Mouse (Mus musculus): ENCODE data around the gene Adgrf5. TPM values are rescaled to one million over a fixed set of nuclear protein-coding genes. Genes with fewer than 3 reads are reported as not detected.

The Adgrf5 gene
- total and polyA plus RNA-seq, 3 experiments = not detected

DNA sequence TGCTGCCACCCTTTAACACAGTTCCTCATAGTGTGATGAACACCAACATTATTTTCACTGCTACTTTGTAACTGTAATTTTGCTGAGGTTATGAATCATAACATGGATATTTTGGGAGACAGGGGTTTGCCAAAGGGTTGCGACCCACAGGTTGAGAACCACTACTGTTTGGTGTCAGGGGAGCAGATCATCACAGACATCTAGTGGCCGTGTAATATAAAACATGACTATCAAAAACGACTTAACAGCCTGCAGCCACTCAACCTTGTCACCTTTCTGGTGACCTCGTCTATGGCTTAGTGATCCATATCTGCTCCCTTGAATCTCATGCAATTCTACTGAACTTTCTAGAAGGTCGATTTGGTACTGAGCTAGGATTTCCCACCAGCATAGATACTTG is 63.7 kb downstream of the Adgrf5 start:
- no peaks in the 10 kb centered on the region for H3K79me2 ChIP-seq (replicated peaks; ENCODE audit: control insufficient read depth, extremely low read depth, insufficient read depth, poor library complexity, severe bottlenecking)
- H3K27me3 ChIP-seq (replicated peaks) = no peaks in the 10 kb centered on the region
- H3K4me2 ChIP-seq (ENCODE audit: insufficient read depth, low read depth, poor library complexity, severe bottlenecking) = no peak overlapping the region
- no peak overlapping the region for H3K27ac ChIP-seq (ENCODE audit: insufficient read depth, low read depth)
- in situ Hi-C loops (cut with MboI; ENCODE audit: low pct_ligation_motif_present, low pct_unique_long_range_greater_than_20kb, low sequenced_read_pairs) = no loop called here
- peaks cover 0 to 8% of the 10 kb centered on the region in 2 experiments; a peak in 1 of 4 replicates for H3K4me1 ChIP-seq (ENCODE audit: control insufficient read depth in 1 of 2, insufficient read depth in 2 of 2)
- TF ChIP-seq ZMIZ1 (IDR thresholded peaks at IDR 0.05; ENCODE audit: low read depth, low read length) (no peak), UBTF (IDR thresholded peaks at IDR 0.05; ENCODE audit: low read depth, low read length) (no peak), ZNF384 (IDR thresholded peaks at IDR 0.05; ENCODE audit: low read depth, low read length) (no peak), TBP (conservative IDR thresholded peaks at IDR 0.05; ENCODE audit: low read depth, low read length) (no peak), TCF12 (IDR thresholded peaks at IDR 0.05; ENCODE audit: low read depth, low read length) (no peak), MYC (IDR thresholded peaks at IDR 0.05; ENCODE audit: low read depth, low read length) (no peak), IRF4 (IDR thresholded peaks at IDR 0.05; ENCODE audit: low read depth, low read length) (no peak), GABPA (IDR thresholded peaks at IDR 0.05; ENCODE audit: insufficient replicate concordance, low read depth, low read length) (no peak), JUND (conservative IDR thresholded peaks at IDR 0.05; ENCODE audit: low read depth, low read length) (no peak), CHD2 (IDR thresholded peaks at IDR 0.05; ENCODE audit: low read length) (no peak), ETS1 (conservative IDR thresholded peaks at IDR 0.05; ENCODE audit: low read depth, low read length) (no peak), KAT2A (IDR thresholded peaks at IDR 0.05; ENCODE audit: insufficient replicate concordance, low read length) (no peak), JUN (IDR thresholded peaks at IDR 0.05; ENCODE audit: insufficient read depth, low read depth, low read length) (no peak), PAX5 (IDR thresholded peaks at IDR 0.05; ENCODE audit: low read length) (no peak), MEF2A (IDR thresholded peaks at IDR 0.05; ENCODE audit: borderline replicate concordance, low read depth, low read length) (no peak), SIN3A (IDR thresholded peaks at IDR 0.05; ENCODE audit: low read length) (no peak)
- H3K4me3 ChIP-seq (replicated peaks in 1 of 3; ENCODE audit: low read depth in 2 of 3, low read length in 2 of 3, poor library complexity in 1 of 3) = no peak overlapping the region
- dilution Hi-C loops (cut with MboI; ENCODE audit: extremely low pct_ligation_motif_present, extremely low pct_unique_long_range_greater_than_20kb, low sequenced_read_pairs) = no loop called here
- DNase-seq (ENCODE audit: extremely low read depth) = no peak
- H3K9ac ChIP-seq (ENCODE audit: insufficient read depth, low read depth) = no peak overlapping the region
- H3K9me3 ChIP-seq (replicated peaks; ENCODE audit: low read length) = peaks cover 38% of the 10 kb centered on the region
- H3K36me3 ChIP-seq (replicated peaks in 1 of 2; ENCODE audit: control insufficient read depth in 1 of 2, insufficient read depth in 1 of 2, low read length in 1 of 2) = no peaks in the 10 kb centered on the region

DNA sequence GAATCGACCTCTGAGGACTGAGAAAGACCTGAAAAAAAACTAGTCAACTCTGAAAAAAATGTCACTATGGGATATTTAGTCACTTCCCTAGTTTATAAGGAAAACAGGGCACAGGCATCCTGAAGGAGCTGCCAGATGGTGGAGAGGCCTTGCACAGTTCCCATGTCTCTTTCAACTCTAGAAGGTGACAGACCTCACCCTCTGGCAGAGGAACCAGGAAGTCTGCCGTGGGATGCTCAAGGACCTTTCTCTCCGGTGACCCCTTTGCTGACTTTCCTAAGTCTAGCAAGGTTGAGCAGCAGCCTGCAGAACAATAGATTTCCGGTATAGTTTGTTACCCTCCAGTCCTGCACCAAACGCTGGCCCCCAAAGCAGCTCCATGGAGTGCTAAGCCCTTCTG is 71.4 kb downstream of the Adgrf5 start:
- Histone ChIP-seq H3K4me1 (ENCODE audit: control insufficient read depth in 1 of 2, insufficient read depth in 2 of 2) (peaks cover 0 to 13% of the 10 kb centered on the region in 2 experiments; a peak in 2 of 4 replicates), H3K27ac (ENCODE audit: insufficient read depth, low read depth) (no peak overlapping the region), H3K36me3 (replicated peaks in 1 of 2; ENCODE audit: control insufficient read depth in 1 of 2, insufficient read depth in 1 of 2, low read length in 1 of 2) (no peaks in the 10 kb centered on the region), H3K4me2 (ENCODE audit: insufficient read depth, low read depth, poor library complexity, severe bottlenecking) (no peak overlapping the region), H3K27me3 (replicated peaks) (no peaks in the 10 kb centered on the region), H3K79me2 (replicated peaks; ENCODE audit: control insufficient read depth, extremely low read depth, insufficient read depth, poor library complexity, severe bottlenecking) (no peaks in the 10 kb centered on the region), H3K9me3 (replicated peaks; ENCODE audit: low read length) (peaks cover 47% of the 10 kb centered on the region), H3K4me3 (replicated peaks in 1 of 3; ENCODE audit: low read depth in 2 of 3, low read length in 2 of 3, poor library complexity in 1 of 3) (no peak overlapping the region), H3K9ac (ENCODE audit: insufficient read depth, low read depth) (no peak overlapping the region)
- no peak for TF ChIP-seq BHLHE40 (IDR thresholded peaks at IDR 0.05; ENCODE audit: low read depth, low read length)
- TF ChIP-seq IRF4 (IDR thresholded peaks at IDR 0.05; ENCODE audit: low read depth, low read length) = no peak
- TF ChIP-seq MXI1 (IDR thresholded peaks at IDR 0.05; ENCODE audit: low read depth, low read length) = no peak
- no peak for TF ChIP-seq UBTF (IDR thresholded peaks at IDR 0.05; ENCODE audit: low read depth, low read length)
- TF ChIP-seq CTCF (conservative IDR thresholded peaks at IDR 0.05 in 1 of 2, IDR thresholded peaks at IDR 0.05 in 1 of 2; ENCODE audit: low read depth in 2 of 2, low read length in 2 of 2) = no peak
- TF ChIP-seq MYC (IDR thresholded peaks at IDR 0.05; ENCODE audit: low read depth, low read length) = no peak
- TF ChIP-seq MEF2A (IDR thresholded peaks at IDR 0.05; ENCODE audit: borderline replicate concordance, low read depth, low read length) = no peak
- no peak for TF ChIP-seq CHD2 (IDR thresholded peaks at IDR 0.05; ENCODE audit: low read length)
- TF ChIP-seq SMC3 (IDR thresholded peaks at IDR 0.05; ENCODE audit: low read depth, low read length) = no peak
- TF ChIP-seq TCF12 (IDR thresholded peaks at IDR 0.05; ENCODE audit: low read depth, low read length) = no peak
- no peak for TF ChIP-seq POLR2AphosphoS2 (IDR thresholded peaks at IDR 0.05; ENCODE audit: low read depth, low read length)
- no peak for TF ChIP-seq GABPA (IDR thresholded peaks at IDR 0.05; ENCODE audit: insufficient replicate concordance, low read depth, low read length)
- no peak for TF ChIP-seq HCFC1 (IDR thresholded peaks at IDR 0.05; ENCODE audit: low read depth, low read length)
- TF ChIP-seq JUND (conservative IDR thresholded peaks at IDR 0.05; ENCODE audit: low read depth, low read length) = no peak
- no peak for TF ChIP-seq ZNF384 (IDR thresholded peaks at IDR 0.05; ENCODE audit: low read depth, low read length)
- no peak for TF ChIP-seq TBP (conservative IDR thresholded peaks at IDR 0.05; ENCODE audit: low read depth, low read length)
- no peak for TF ChIP-seq PAX5 (IDR thresholded peaks at IDR 0.05; ENCODE audit: low read length)
- no peak for TF ChIP-seq ZKSCAN1 (IDR thresholded peaks at IDR 0.05; ENCODE audit: borderline replicate concordance, low read depth, low read length)
- no peak for TF ChIP-seq ZMIZ1 (IDR thresholded peaks at IDR 0.05; ENCODE audit: low read depth, low read length)
- no peak for TF ChIP-seq RCOR1 (conservative IDR thresholded peaks at IDR 0.05; ENCODE audit: low read depth, low read length)
- in situ Hi-C loops (cut with MboI; ENCODE audit: low pct_ligation_motif_present, low pct_unique_long_range_greater_than_20kb, low sequenced_read_pairs) (no loop called here), dilution Hi-C loops (cut with MboI; ENCODE audit: extremely low pct_ligation_motif_present, extremely low pct_unique_long_range_greater_than_20kb, low sequenced_read_pairs) (no loop called here)
- DNase-seq (ENCODE audit: extremely low read depth) = no peak

Data from CH12.LX (cell line).